Mouse (Mus musculus) testis, postnatal 14 days (tissue): Measurements from ENCODE around the gene Trp53tg5.

Experiments used
- DNase-seq: peaks from one replicate; pipeline ENCODE4 v3.0.0; 2021; ENCODE audit warnings: low spot score

The Trp53tg5 gene

GRCm38 (mm10) chr2:164496331-164496730 lies 22.8 kb upstream of the Trp53tg5 start:
- DNase-seq, result no peak

GRCm38 (mm10) chr2:164494126-164494525 lies 20.6 kb upstream of the Trp53tg5 start:
- no peak for DNase-seq

DNA sequence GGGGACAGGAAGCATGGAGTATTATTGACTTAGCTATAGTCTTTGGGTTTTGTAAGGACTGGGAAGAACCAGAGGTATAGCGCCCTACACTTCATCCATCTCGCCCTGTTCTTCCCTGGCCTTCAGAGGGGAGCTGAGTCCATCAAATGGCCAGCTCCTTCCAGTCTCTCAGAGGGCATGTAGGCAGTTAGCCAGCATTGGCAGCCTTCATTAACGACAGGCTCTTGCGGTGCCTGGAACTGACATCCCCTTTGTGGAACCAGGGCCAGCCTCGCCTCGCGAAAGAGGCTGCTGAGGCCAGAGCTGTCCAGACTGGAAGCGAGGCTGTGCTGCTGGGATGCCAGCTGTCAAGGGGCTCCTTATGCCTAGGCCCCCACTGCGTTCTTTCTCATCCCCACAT lies 14.3 kb upstream of the Trp53tg5 start:
- no peak for DNase-seq

- no peak for DNase-seq
These were observed 13.6 kb upstream of the Trp53tg5 start for GRCm38 (mm10) chr2:164487115-164487527.

- DNase-seq, result peak; percentile 64
These were observed 13.0 kb upstream of the Trp53tg5 start for GRCm38 (mm10) chr2:164486258-164487114.

- DNase-seq, result peak; percentile 54
These were observed 12.2 kb upstream of the Trp53tg5 start, which contains the start of gene Dbndd2 for GRCm38 (mm10) chr2:164485681-164486257. Gene Dbndd2 (plus strand): TSS chr2:164486106.

DNA sequence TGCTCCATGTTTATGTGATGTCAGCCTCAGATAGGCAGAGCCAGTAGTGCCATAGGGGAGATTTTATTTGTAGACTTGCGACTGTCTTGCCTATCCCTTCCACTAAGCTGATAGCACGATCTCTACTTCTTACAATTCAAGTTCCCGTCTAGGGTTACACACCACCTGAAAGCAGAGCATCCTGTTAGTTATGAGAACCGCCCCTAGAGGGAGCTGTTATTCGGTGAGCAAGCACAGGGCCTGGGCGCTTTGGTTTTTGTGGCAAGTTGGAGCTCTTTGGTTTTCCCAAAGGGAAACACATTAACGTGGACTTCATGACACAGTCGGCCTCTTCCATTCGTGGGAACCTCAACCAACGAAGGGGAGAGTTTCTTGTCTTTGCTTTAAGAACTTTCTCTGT lies 3.3 kb downstream of the Trp53tg5 start:
- peak; percentile 42 for DNase-seq

GRCm38 (mm10) chr2:164466787-164467186 lies 6.7 kb downstream of the Trp53tg5 start:
- DNase-seq, result no peak

DNA sequence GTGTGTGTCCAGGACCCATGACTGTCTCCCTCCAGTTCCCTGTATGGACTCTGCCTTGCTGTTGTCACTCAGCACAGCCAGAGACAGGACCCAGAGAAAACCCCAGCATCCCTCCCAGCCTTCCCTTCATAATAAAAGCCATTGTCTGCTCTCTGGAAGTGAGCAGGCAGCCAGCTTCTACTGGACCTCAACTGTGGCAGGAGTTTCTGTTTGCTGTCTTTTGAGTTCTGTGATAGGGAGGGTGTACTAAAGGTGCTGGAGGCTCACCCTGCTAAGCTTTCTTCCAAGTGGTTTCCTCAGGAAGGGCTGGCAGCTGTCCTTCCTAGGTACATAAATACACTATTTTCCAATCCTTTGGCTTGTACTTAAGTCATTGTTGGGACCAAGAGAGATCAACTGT lies 8.4 kb downstream of the Trp53tg5 start:
- DNase-seq, result no peak

GRCm38 (mm10) chr2:164460745-164461551 lies 12.6 kb downstream of the Trp53tg5 start, which contains the start of gene Gm20458:
Gene Gm20458 (plus strand): TSS chr2:164460967.
- DNase-seq, result peak; percentile 99

DNA sequence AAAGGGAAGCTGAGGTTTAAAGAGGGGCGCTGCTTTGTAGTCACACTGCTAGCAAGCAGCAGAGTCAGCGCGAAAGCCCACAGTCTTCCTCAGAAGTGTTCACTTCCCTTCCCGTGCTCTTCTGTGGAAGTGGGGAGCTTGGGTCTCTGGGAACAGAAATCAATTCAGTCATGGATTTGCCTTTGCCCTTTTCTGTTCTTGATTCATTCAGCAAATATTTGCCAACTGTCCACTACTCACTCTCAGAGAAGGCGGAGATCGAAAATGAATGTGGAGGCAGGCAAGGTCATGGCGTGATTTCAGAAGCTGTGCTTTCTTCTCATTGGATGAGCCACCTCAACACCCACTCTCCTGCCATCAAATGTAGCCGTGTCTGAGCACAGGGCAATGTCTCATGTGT lies 15.0 kb downstream of the Trp53tg5 start:
- no peak for DNase-seq

DNA sequence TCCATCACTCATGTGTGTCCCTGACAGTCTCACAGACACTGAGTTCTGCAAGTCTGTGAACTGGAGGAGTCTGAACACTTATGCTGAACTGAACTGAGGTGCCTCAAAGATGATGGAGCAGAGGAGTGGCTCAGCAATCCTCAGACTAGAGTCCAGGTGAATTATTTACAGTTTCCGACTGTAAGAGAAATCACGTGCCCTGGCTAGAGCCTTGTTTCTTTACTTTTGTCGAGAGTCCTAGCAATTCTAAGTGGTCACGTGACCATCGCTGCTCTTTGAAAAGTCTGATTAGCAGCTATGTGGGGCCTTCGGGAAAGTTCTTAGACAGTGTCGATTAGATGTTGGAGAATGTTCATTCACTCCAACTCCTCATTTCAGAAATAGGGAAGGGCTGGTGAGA lies 15.6 kb downstream of the Trp53tg5 start:
- no peak for DNase-seq

GRCm38 (mm10) chr2:164456864-164457300 lies 16.6 kb downstream of the Trp53tg5 start, which contains the start of gene Sys1:
Gene Sys1 (plus strand): TSS chr2:164456964.
- DNase-seq, result no peak

DNA sequence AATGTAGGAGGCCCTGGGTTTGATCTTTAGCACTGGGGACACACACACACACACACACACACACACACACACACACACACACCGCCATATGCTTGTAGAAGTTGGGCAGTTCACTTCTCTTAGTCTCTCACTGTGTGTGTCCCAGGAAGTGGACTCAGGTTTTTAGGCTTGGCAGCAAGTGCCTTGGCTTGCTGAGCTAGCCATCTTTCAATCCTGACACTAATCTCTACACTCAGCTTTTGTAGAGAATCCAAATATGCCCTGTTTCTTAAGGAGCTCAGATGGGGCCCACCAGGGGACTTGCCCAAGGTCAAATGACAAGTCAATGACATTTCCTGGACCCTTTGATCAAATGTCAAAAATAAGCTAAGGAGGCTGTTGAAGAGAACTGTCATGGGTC lies 17.1 kb downstream of the Trp53tg5 start:
- no peak for DNase-seq

- peak; percentile 74 for DNase-seq
These were observed 17.9 kb downstream of the Trp53tg5 start for GRCm38 (mm10) chr2:164455421-164456190.

DNA sequence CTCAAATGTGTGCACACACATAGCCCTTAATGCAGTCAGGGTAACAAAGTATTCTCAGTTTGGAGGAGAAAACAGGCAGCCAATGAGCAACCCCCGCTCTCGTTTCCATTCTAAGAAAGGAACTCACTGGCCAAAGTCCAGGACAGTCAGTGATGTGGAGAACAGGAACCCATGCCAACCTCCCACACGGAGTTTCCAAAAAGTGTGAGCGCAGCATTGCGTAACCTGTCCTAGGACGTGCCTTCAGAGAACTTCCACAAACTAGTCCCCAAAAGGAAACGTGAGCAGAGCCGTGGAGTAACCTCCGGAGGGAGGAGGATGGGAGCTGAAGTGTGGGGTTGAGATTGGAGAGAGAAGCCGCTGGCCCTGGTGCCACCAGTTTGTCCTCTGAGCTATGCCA lies 18.7 kb downstream of the Trp53tg5 start:
- peak; percentile 74 for DNase-seq

DNA sequence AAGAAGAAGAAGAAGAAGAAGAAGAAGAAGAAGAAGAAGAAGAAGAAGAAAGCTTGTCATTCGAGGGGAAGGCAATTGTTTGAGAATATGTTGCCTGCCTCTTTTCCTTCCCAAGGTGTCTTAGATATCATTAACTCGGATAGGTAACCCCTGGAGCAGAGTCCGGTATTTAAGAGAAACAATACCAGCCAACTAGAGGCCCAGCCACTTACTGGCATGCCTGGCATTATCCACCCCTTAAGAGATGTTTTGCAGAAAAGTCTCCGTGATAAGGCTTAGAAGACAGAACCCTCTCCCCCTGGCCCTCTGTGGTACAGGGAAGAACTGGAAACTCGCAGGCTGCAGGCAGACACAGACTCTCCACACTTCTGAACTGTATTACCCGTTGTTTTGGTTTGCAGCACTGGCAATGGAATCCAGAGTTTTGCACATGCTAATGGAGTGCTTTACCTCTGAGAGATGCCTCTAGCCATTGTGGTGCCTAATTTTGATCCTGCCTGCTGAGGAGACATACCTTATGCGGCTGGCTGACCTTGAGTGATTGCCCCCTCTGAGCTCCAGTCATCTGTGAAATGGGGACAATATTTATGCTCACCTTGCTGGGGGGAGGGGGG lies 19.5 kb downstream of the Trp53tg5 start:
- no peak for DNase-seq

DNA sequence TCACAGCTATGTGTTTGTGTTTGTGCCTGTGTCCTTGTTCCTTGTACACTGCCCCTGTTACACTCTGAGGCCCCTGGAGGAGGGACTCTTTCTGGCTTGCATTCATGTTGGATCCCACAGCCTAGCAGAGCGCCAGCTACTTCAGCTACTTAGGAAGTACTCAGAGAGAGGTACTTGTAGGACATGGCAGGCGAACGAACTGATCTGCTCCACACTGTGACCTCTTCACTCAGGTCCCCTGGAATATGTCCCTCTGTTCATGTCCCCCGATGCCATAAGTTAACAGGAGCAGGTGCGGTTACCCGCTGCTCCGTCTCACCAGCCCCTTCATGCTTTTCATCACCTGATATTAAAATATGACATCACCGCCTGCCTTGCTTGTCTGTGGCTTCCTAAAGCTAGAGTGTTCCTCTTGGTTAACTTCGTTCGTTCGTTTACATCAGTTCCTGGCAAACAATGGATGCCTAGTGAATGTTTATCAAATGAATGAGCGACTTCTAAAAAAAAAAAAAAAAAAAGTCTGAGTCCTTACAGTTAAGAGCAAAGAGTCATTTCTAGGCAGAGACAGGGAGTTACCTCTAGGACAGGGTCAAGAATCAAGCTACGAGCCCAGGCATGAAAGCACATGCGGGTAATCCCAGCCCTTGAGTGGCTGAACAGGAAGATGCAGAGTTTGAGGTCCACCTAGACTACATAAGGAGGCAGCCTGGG lies 20.3 kb downstream of the Trp53tg5 start:
- DNase-seq, result no peak

DNA sequence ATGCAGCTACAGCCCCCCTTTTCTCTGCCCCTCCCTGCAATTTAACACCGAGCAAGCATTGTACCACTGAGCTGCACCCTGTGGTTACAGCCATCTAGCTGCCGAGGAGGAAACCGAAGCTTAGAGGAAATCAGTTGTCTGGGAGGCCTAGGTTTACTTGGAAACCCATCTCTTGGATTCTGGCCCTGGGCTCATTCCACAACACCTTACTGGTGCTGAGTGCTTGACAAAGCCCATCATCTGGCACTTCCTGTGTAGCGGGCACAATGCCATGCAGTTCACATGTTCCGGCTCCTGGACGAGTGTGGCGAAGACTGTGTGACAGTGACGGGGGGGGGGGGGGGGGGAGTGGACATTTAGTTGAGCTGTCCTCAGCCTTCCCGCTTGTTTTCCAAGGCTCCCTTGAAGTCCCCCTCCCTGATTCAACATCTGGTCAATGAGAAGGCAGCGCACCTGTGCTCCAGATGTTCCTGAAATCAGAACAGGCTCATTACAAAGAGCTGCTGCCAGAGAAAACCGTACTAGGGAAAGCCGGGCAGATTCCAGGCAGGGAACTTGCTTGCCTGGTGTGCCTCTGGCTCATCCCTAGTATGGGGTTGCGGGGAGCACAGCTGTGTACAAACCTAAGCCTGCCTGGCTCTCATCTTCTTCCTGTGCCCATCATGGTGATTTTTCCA lies 21.4 kb downstream of the Trp53tg5 start:
- DNase-seq, result no peak
